Mouse (Mus musculus): ENCODE measurements at regions not wholly inside any gene's neighbourhood (a gene's known extent, or its start where the extent isn't known, plus 50 kb on each side); places are given as distances from the start of the nearest gene placed in this dataset.

DNA sequence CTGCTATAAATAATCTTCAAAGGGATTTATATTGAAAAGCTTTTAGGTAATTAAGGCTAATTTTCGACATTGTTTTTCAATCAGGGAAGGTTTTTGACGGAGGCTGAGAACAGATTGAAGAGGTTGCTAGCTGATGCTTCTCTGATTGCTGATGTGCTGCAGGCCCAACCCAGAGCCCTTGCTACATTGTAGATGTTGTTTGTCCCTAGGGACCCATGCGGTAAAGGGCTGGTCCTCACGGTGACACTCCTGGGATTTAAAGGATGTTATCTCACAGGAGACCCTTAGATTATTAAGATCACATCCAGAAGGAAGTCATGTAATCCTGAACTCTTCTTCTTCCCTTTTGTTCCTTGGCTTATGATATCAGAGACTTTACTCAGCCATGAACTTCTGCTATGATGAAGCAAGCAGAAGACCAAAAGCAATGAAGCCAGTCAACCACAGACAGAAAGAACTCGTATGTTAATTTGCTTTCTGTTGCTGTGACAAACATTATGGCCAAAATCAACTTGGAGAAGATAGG, 191.2 kb upstream of the Amigo2 start:
- 77% methylated on average over 5 of the region's 5 CpGs for WGBS (ENCODE audit: insufficient replicate concordance)
- TF ChIP-seq EP300 (IDR thresholded peaks at IDR 0.05; ENCODE audit: low read depth) (no peak), CTCF (IDR thresholded peaks at IDR 0.05; ENCODE audit: low read depth) (no peak)
- Histone ChIP-seq H3K4me1 (replicated peaks; ENCODE audit: control insufficient read depth in 2 of 2, insufficient read depth in 2 of 2, low read length in 1 of 2) (no peaks in the 10 kb centered on the region), H3K9me3 (ENCODE audit: control insufficient read depth, low read length) (no peaks in the 10 kb centered on the region), H3K27ac (no peak overlapping the region), H3K27me3 (ENCODE audit: control insufficient read depth, insufficient read depth, low read length) (no peaks in the 10 kb centered on the region), H3K36me3 (replicated peaks; ENCODE audit: control insufficient read depth, insufficient read depth, low read depth) (no peaks in the 10 kb centered on the region), H3K4me2 (ENCODE audit: low read depth) (no peak overlapping the region), H3K4me3 (ENCODE audit: insufficient read depth in 1 of 2, low read depth in 2 of 2, low read length in 2 of 2) (no peak overlapping the region), H3K9ac (replicated peaks) (no peak overlapping the region)
- no peak for DNase-seq (ENCODE audit: low read depth in 3 of 3, low spot score in 3 of 3)
- no peak for ATAC-seq (ENCODE audit: insufficient read depth)

All from liver, embryonic 14.5 days (tissue).